In the genomic region with DNA sequence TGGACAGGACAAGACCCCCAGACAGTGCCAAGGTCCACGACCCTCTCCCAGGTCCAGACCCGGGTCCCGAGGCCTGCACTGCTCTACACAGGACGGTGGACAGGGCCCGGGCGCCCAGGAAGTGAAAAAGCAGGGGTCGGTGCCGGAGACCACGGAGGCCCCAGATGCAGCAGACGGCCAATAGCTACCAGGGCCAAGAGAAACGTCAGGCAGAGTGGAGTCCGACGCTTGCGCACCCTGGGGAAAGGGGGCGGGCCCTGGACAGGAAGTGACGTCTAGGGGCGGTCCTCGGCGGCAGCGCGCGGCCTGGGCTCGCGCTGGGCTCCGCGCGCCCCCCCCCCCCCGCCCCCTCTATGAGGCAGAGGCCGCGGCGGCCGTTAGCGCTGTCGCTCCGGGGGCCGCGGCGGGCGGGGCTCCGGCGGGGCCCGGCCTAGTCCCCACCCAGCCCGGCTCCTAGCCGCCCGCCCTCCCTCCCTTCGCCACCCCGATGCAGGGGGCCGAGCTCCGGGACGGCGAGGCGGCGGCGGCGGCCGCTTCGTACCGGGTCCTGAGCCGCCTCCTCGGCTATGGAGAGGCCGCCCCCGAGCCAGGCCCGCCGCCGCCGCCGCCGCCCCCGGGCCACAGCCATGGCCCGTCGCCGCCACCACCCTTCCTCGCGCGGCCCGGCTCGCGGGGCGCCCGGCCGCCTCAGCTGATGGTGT, we compare ENCODE assay signal across 8 mouse cellular contexts. TPM values are rescaled to one million over a fixed set of nuclear protein-coding genes. Genes with fewer than 3 reads are reported as not detected.
A peak's percentile ranks its signal among the peaks of the same experiment; 100 is the strongest.
DNase-seq lines count a peak whose midpoint lies in the region; ATAC-seq and TF ChIP-seq lines count a peak whose summit lies in the region.

A gene (plus strand): TSS at position 604 of the 701 bp plus-strand sequence.

- H3K36me3 ChIP-seq in hindbrain, postnatal 0 days (ENCODE audit: insufficient read depth, low read length): no peaks in the 10 kb centered on the region

- 2% methylated on average over 31 of the region's 81 CpGs for WGBS in hindbrain, postnatal 0 days

- DNase-seq in T-cell, adult 2 months (ENCODE audit: low spot score): peak; percentile 85
- peak; percentile 94 to 96 for DNase-seq in cerebellum, postnatal 36 days
- DNase-seq in gastrocnemius, adult 18-20 months (ENCODE audit: low spot score): peak; percentile 97
- DNase-seq in hindbrain, postnatal 0 days (ENCODE audit: low spot score): peak; percentile 98
- DNase-seq in left cerebral cortex, adult 2 months (ENCODE audit: extremely low spot score in 1 of 2, low spot score in 2 of 2): peak; percentile 94
- peak; percentile 95 for DNase-seq in right cerebral cortex, adult 2 months (ENCODE audit: low spot score in 2 of 2)
- DNase-seq in urinary bladder, postnatal 14 days (ENCODE audit: low spot score): peak; percentile 95

- H3K4me3 ChIP-seq in hindbrain, postnatal 0 days (ENCODE audit: low read length): peak within 1 kb of the TSS; percentile 97
- peak within 1 kb of the TSS; percentile 97 for H3K4me3 ChIP-seq in left cerebral cortex, adult 2 months

- peak within 1 kb of the TSS; percentile 94 for H3K4me2 ChIP-seq in hindbrain, postnatal 0 days (ENCODE audit: low read depth, low read length)

- TF ChIP-seq CTCF in hindbrain, postnatal 0 days (IDR thresholded peaks at IDR 0.05; ENCODE audit: low read depth): no peak
- no peak for TF ChIP-seq CTCF in left cerebral cortex, adult 2 months (IDR thresholded peaks at IDR 0.05)

- H3K4me1 ChIP-seq in hindbrain, postnatal 0 days (ENCODE audit: insufficient read depth, low read length): peaks cover 17% of the 10 kb centered on the region

- peak; percentile 98 for ATAC-seq in hindbrain, postnatal 0 days
- ATAC-seq in megakaryocyte, adult 5-6 weeks (ENCODE audit: poor library complexity, severe bottlenecking): peak; percentile 94

- H3K9ac ChIP-seq in hindbrain, postnatal 0 days (replicated peaks; ENCODE audit: low read length): peak within 1 kb of the TSS; percentile 98

- no peaks in the 10 kb centered on the region for H3K9me3 ChIP-seq in hindbrain, postnatal 0 days (ENCODE audit: low read length)

- no peaks in the 10 kb centered on the region for H3K27me3 ChIP-seq in hindbrain, postnatal 0 days (ENCODE audit: insufficient read depth, low read length)

- peak within 1 kb of the TSS; percentile 92 for H3K27ac ChIP-seq in hindbrain, postnatal 0 days
- peak within 1 kb of the TSS; percentile 94 for H3K27ac ChIP-seq in left cerebral cortex, adult 2 months

- intact Hi-C loops in left cerebral cortex, adult 2 months (cut with DNase I): loop anchor here (2.0 to 10.0 kb wide), 3 partner anchors 39 to 263 kb away; a partner anchor contains a TSS

RNA-seq across cellular contexts. Expression of the gene that starts here (rescaled TPM):
- 10 to 100 TPM; 43.0 to 43.5 TPM for total RNA-seq in gastrocnemius, adult 18-20 months (2021)
- 49.5 and 59.0 TPM in 2 replicates for total RNA-seq in hindbrain, postnatal 0 days (2014; rRNA removed)
- 5.5 and 5.9 TPM in 2 replicates for polyA plus RNA-seq in hindbrain, postnatal 0 days (2015; fragmentation: Nextera tagmentation; extraction: Ambion mirVana)
- 10 to 100 TPM; 87.2 to 91.9 TPM for total RNA-seq in left cerebral cortex, adult 2 months (2021)
- 4.0 and 4.4 TPM in 2 replicates for total RNA-seq in megakaryocyte, adult 5-6 weeks (2015)
- 7.6 and 8.5 TPM in 2 replicates for total RNA-seq in megakaryocyte, adult 5-6 weeks (2017)

Comparison
In these comparisons a context has a peak if more than half of its experiments do, and no peak if none do; other contexts are left out.
1. Peak in every context shown above with its lines: DNase-seq, ATAC-seq, H3K4me3 ChIP-seq and H3K27ac ChIP-seq.